Mouse (Mus musculus) cortical plate, adult 2 months (tissue): ENCODE measurements around the gene Sema6d.

ENCODE experiments used
- CTCF ChIP-seq: fragments of 200-500 bp; IDR thresholded peaks from 2 replicates; pipeline ENCODE4 v1.5.1; 2011; ENCODE audit warnings: mild to moderate bottlenecking, control low read depth, low read length; ENCODE audit not compliant: insufficient read depth; ENCODE audit errors: extremely low read depth
- POLR2A ChIP-seq: fragments of 200-500 bp; IDR thresholded peaks from 2 replicates; pipeline ENCODE4 v1.6.1; 2011; ENCODE audit warnings: mild to moderate bottlenecking, low read length, control low read depth; ENCODE audit not compliant: insufficient read depth; ENCODE audit errors: extremely low read depth

DNA sequence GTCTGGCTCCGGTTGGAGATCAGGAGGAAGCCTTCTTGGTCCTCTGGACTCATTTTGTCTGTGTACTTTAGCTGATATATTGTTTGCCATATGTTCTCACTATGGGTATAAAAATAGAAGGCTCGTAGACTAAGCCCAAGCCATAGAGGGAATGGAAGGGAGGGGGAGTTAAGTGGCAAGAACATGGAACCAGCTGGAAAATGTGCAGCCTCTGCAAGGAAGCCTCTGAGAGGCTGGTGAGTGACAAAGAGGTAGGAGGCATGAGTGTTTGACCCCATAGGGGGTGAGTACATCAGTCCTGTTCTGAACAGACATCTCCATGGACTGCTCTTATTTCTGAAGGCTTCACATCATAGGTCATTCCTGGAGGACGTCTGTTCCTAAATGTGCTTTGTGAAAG lies 37.1 kb downstream of the Sema6d start:
- no peak for TF ChIP-seq POLR2A
- no peak for TF ChIP-seq CTCF
